Mouse (Mus musculus) limb, embryonic 12.5 days (tissue): ENCODE data around the gene Abtb2. TPM values are rescaled to one million over a fixed set of nuclear protein-coding genes. Genes with fewer than 3 reads are reported as not detected.

ENCODE experiments used
- ATAC-seq: fragments of 200-750 bp; cut with Nextera tagmentation; 2 replicates; pipeline ENCODE4 v1.8.0; 2017; ENCODE audit warnings: low read depth, moderate TSS enrichment; ENCODE audit not compliant: insufficient number of reproducible peaks, insufficient read depth, low FRiP score, low TSS enrichment
- H3K27ac ChIP-seq: fragments of 300-500 bp; sonication (generic); 2 replicates; pipeline ENCODE4 v1.5.1; 2016; ENCODE audit warnings: mild to moderate bottlenecking, moderate library complexity
- H3K27me3 ChIP-seq: fragments of 300-500 bp; sonication (generic); 2 replicates; pipeline ENCODE4 v1.6.1; 2016; ENCODE audit warnings: mild to moderate bottlenecking, moderate library complexity
- H3K36me3 ChIP-seq: fragments of 300-500 bp; sonication (generic); 2 replicates; pipeline ENCODE4 v1.6.1; 2016; ENCODE audit warnings: mild to moderate bottlenecking, moderate library complexity
- H3K4me1 ChIP-seq: fragments of 300-500 bp; sonication (generic); replicated peaks from 2 replicates; pipeline ENCODE4 v1.6.1; 2016
- H3K4me2 ChIP-seq: fragments of 300-500 bp; sonication (generic); 2 replicates; pipeline ENCODE4 v1.6.1; 2016; ENCODE audit warnings: mild to moderate bottlenecking, moderate library complexity
- H3K4me3 ChIP-seq: fragments of 300-500 bp; sonication (generic); replicated peaks from 2 replicates; pipeline ENCODE4 v1.5.1; 2016; ENCODE audit warnings: mild to moderate bottlenecking
- H3K9ac ChIP-seq: fragments of 300-500 bp; sonication (generic); replicated peaks from 2 replicates; pipeline ENCODE4 v1.6.1; 2016; ENCODE audit warnings: mild to moderate bottlenecking, moderate library complexity
- H3K9me3 ChIP-seq: fragments of 300-500 bp; sonication (generic); 2 replicates; pipeline ENCODE4 v1.6.1; 2016; ENCODE audit warnings: mild to moderate bottlenecking, moderate library complexity
- WGBS: fragments of 180-500 bp; shearing (Covaris S2); methylation state at CpG from one replicate; pipeline ENCODE4 v1.1.7; 2016; 5-methylcytosine and 5-hydroxymethylcytosine counted together
- polyA plus RNA-seq: library from polyadenylated mRNA; unstranded; fragments of >200 nt; fragmentation: Nextera tagmentation; extraction: Ambion mirVana; gene quantifications from 2 replicates; pipeline ENCODE4 v1.2.1, GENCODE M21; 2016

Gene Abtb2
- polyA plus RNA-seq, 1 experiment from 2014 or later: 19.6 TPM

DNA sequence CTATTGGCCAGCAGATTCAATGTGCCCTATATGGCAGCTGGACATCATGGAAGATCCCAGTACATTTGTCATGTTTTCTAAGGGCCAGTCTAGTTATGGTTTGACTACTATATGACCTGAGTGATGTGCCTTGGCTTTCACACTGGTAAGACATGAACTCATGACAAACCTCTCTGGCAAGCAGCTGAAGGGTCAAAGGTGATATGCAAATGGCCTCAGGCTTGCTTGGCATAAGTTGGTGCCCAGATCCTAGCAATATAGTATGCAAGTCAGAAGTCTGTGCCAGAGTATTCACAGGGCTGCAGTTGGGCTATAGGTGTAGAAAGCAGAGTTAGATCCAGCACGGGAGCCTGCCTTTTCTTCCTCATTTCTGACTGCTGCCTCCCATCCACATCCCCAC, 125.2 kb downstream of the Abtb2 start:
- 85% methylated on average over 1 of the region's 1 CpGs for WGBS
- ATAC-seq: no peak
- H3K27me3 ChIP-seq: no peaks in the 10 kb centered on the region
- no peak overlapping the region for H3K4me2 ChIP-seq
- H3K4me3 ChIP-seq: no peak overlapping the region
- no peak overlapping the region for H3K27ac ChIP-seq
- peaks cover 25% of the 10 kb centered on the region; the same call in 1 of the 2 replicates for H3K36me3 ChIP-seq
- H3K9me3 ChIP-seq: no peaks in the 10 kb centered on the region
- no peak overlapping the region for H3K9ac ChIP-seq
- peaks cover 33% of the 10 kb centered on the region for H3K4me1 ChIP-seq

DNA sequence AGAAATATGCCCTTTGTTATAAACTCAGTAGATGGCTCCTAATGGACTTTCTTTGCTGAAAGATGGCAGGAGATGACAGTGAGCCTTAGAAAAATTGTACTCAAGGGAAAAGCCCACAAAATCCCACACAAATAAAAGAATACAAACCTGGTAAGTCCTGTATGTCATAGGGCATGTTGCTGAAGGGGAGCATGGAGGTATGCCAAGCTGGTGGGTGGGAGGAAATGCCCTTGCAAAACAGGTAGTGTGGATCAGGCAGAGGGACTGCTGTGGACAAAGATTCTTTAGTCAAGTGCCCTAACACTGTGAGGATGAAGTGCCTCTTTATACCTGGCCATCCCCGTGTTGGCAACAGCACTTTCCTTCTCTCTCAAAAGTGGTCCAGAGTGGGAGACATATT, 126.7 kb downstream of the Abtb2 start:
- whole genome bisulfite sequencing: 94% methylated on average over 1 of the region's 1 CpGs
- no peak for ATAC-seq

DNA sequence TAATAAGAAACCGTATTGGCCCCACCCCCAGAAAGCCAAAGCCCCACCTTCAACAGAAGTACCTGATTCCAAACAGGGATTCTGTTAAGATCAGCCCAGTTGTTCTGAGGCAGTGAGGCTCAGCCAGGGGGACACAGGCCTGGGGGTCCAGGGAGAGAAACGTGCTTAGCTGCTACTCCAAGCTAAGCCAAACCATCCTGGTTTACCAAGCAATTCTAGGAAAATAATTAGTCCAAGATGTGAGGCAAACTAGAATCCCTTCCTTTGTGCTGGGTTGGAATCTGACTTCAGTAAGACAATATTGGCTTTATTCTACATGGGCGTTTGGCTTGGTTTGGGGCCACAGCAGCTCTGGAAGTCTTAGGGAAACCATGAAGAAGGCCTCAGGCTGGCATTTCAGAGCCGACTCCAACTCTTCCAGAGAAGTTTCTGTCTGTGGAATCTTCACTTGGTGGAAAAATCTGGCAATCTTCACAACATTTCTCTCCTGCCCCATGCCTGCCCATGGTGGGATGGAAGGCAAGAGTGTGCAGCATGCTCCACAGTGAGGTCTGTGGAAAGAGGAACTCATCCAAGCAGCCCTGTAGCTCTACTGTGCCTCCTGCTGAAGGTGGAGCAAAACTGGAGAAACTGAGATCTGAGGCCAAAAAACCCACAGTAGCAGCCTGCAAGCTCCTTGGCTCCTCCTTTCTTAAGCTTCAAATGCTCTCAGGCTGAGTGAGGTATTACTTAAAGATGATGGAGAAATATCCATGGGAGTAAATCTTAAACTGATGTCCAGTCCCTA, 128.9 kb downstream of the Abtb2 start:
- Histone ChIP-seq H3K4me1 (peaks cover 41% of the 10 kb centered on the region), H3K4me2 (no peak overlapping the region), H3K27ac (peak overlapping the region; percentile 82), H3K4me3 (no peak overlapping the region), H3K9ac (no peak overlapping the region), H3K9me3 (no peaks in the 10 kb centered on the region), H3K27me3 (no peaks in the 10 kb centered on the region), H3K36me3 (peaks cover 2% of the 10 kb centered on the region; the same call in 1 of the 2 replicates)
- ATAC-seq: no peak
- WGBS: 35% methylated on average over 4 of the region's 4 CpGs

More for the DNA sequence above, 126.7 kb downstream of the Abtb2 start:
- H3K27ac ChIP-seq: no peak overlapping the region
- no peaks in the 10 kb centered on the region for H3K9me3 ChIP-seq
- H3K4me2 ChIP-seq: no peak overlapping the region
- H3K4me3 ChIP-seq: no peak overlapping the region
- H3K36me3 ChIP-seq: peaks cover 21% of the 10 kb centered on the region; the same call in 1 of the 2 replicates
- no peaks in the 10 kb centered on the region for H3K27me3 ChIP-seq
- H3K4me1 ChIP-seq: peaks cover 36% of the 10 kb centered on the region
- no peak overlapping the region for H3K9ac ChIP-seq

DNA sequence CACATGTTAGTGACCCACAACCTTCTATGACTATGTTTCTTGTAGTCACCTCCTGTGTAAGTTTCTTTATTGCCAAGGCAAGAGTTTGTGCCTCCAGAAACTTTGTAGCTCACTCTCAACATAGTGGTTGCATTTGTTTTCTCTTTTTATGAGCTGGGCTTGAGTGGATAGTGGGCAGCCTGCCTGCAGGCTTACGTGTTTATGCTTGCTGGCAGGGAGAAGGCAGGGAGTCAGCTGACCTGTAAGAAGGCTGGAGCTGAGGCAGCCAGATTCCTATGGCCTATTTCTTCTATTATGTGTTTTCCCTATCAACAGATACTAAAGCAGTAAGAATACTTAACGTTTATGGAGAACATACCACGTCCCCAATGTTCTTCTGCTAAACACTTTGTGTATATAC, 130.1 kb downstream of the Abtb2 start:
- no peak overlapping the region for H3K4me3 ChIP-seq
- H3K27me3 ChIP-seq: no peaks in the 10 kb centered on the region
- no peaks in the 10 kb centered on the region for H3K9me3 ChIP-seq
- 54% methylated on average over 3 of the region's 3 CpGs for WGBS
- H3K9ac ChIP-seq: no peak overlapping the region
- H3K4me2 ChIP-seq: no peak overlapping the region
- H3K36me3 ChIP-seq: no peaks in the 10 kb centered on the region
- peak overlapping the region; percentile 82 for H3K27ac ChIP-seq
- peak; percentile 67 for ATAC-seq
- H3K4me1 ChIP-seq: peaks cover 41% of the 10 kb centered on the region

DNA sequence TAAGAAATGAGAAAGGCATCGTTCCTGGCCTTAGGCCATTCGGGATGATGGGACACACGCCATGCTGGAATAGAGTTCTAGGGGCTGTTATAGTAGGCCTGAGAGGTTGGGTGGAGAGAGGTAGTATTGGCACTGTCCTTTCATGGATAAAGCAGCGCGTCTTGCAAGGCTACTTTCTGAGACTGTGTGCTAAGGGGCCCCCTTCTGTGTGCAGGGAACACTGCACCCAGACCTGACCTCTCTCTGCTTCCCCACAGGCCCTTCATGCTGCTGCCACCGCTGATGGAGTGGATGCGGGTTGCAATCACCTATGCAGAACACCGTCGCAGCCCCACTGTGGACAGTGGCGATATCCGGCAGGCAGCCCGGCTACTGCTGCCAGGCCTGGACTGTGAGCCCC, 134.4 kb downstream of the Abtb2 start:
- no peak overlapping the region for H3K27ac ChIP-seq

DNA sequence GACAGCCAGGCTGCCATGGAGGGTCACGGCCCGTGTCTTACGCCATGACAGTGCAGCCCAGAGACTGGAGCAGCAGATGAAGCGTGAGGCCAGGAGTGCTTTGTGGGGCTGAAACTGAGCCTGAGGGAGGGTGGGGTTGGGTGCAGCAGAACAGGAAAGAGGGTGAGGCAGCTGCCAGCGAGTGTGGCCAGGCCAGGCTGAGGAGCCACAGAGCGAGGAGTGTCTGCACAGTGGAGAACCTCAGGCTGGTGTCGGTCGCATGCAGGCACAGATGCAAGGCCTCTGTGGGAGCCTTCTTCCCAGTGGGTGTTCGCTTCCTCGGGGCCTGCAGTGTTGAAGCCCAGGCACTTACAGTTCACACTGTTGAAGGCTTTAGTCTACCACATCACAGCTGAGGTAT, 137.2 kb downstream of the Abtb2 start:
- H3K4me3 ChIP-seq: no peak overlapping the region
- H3K9ac ChIP-seq: no peak overlapping the region
- H3K4me1 ChIP-seq: peaks cover 48% of the 10 kb centered on the region
- H3K27me3 ChIP-seq: no peaks in the 10 kb centered on the region
- no peak for ATAC-seq
- no peaks in the 10 kb centered on the region for H3K9me3 ChIP-seq
- H3K27ac ChIP-seq: no peak overlapping the region
- H3K4me2 ChIP-seq: no peak overlapping the region
- peaks cover 61% of the 10 kb centered on the region for H3K36me3 ChIP-seq
- WGBS: 82% methylated on average over 10 of the region's 10 CpGs

More for the DNA sequence above, 134.4 kb downstream of the Abtb2 start:
- 77% methylated on average over 12 of the region's 12 CpGs for WGBS
- H3K4me2 ChIP-seq: no peak overlapping the region
- peaks cover 36% of the 10 kb centered on the region for H3K36me3 ChIP-seq
- no peaks in the 10 kb centered on the region for H3K9me3 ChIP-seq
- no peak overlapping the region for H3K9ac ChIP-seq
- H3K4me3 ChIP-seq: no peak overlapping the region
- peaks cover 44% of the 10 kb centered on the region for H3K4me1 ChIP-seq
- no peaks in the 10 kb centered on the region for H3K27me3 ChIP-seq
- ATAC-seq: no peak

DNA sequence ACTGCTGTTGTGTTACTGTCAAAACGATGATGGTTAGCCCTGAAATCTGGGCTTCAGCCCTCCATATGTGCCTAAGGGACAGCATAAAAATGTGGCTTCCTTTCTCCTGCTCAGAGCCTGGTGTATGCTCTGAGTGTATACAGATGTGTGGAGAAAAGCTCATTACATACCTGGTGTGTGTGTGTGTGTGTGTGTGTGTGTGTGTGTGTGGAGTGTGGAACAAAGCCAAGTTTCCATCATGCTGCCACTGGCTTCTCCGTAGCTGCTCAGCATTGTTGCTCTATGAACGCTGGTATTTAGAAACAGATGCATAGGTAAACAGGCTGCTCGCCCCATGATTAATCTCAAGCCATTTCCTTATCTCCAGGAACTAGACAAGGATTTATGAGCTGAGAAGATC, 137.8 kb downstream of the Abtb2 start:
- H3K9ac ChIP-seq: no peak overlapping the region
- no peaks in the 10 kb centered on the region for H3K27me3 ChIP-seq
- no peak for ATAC-seq
- H3K4me1 ChIP-seq: peaks cover 48% of the 10 kb centered on the region
- no peak overlapping the region for H3K27ac ChIP-seq
- peaks cover 66% of the 10 kb centered on the region for H3K36me3 ChIP-seq
- H3K4me3 ChIP-seq: no peak overlapping the region
- H3K4me2 ChIP-seq: no peak overlapping the region
- 64% methylated on average over 4 of the region's 4 CpGs for WGBS
- H3K9me3 ChIP-seq: no peaks in the 10 kb centered on the region

DNA sequence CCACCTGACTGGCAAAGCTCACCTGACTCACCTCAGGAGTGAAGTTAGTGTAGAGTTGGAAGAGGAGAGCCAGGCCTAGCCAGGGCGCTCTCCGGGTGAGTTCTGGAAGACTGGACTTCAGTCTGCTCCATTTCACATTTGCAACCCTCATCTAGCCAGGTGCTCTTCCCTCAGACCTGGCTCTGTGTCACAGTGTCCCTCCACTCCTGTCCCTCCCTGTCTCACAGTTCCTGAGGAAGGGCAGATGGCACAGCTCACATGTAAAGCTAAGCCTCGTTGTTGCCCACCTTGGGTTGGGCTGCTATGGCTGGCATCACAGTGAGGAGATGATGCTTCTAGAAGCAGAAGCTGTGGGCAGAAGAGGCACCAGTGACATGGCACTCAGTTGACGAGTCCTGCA, 139.7 kb downstream of the Abtb2 start:
- Histone ChIP-seq H3K9ac (no peak overlapping the region), H3K36me3 (peaks cover 86% of the 10 kb centered on the region), H3K4me1 (peaks cover 37% of the 10 kb centered on the region), H3K27ac (peak overlapping the region; percentile 80), H3K9me3 (no peaks in the 10 kb centered on the region), H3K27me3 (no peaks in the 10 kb centered on the region), H3K4me3 (no peak overlapping the region), H3K4me2 (0 out of 2 replicates have a peak overlapping the region, but pooled peaks have one; percentile 1)
- 0 out of 2 replicates have a peak, but pooled peaks have one; percentile 10 for ATAC-seq
- WGBS: 74% methylated on average over 4 of the region's 4 CpGs

DNA sequence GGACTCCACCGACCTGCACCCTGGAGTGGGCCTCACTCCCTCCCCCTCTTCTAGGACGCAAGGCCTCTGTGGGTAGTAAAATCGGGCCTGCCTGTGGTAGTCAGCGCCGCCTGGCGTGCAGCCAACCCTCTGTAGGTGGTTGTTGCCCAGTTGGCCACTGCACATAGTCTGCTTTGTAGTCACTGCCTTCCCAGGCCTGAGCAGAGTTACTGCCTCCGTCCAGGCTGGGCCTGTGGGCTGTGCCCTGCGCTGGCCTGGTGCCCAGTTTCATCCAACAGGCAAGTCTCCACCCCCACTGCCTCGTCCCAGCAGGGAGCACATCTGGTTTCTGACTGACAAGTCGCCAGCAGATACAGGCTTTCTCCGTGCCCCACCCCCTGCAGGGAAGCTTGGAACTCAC, 140.1 kb downstream of the Abtb2 start:
- Histone ChIP-seq H3K9ac (no peak overlapping the region), H3K27me3 (no peaks in the 10 kb centered on the region), H3K36me3 (peaks cover 90% of the 10 kb centered on the region), H3K27ac (peak overlapping the region; percentile 80), H3K9me3 (no peaks in the 10 kb centered on the region), H3K4me3 (no peak overlapping the region), H3K4me2 (0 out of 2 replicates have a peak overlapping the region, but pooled peaks have one; percentile 1), H3K4me1 (peaks cover 37% of the 10 kb centered on the region)
- ATAC-seq: peak; percentile 86
- WGBS: 14% methylated on average over 11 of the region's 11 CpGs

DNA sequence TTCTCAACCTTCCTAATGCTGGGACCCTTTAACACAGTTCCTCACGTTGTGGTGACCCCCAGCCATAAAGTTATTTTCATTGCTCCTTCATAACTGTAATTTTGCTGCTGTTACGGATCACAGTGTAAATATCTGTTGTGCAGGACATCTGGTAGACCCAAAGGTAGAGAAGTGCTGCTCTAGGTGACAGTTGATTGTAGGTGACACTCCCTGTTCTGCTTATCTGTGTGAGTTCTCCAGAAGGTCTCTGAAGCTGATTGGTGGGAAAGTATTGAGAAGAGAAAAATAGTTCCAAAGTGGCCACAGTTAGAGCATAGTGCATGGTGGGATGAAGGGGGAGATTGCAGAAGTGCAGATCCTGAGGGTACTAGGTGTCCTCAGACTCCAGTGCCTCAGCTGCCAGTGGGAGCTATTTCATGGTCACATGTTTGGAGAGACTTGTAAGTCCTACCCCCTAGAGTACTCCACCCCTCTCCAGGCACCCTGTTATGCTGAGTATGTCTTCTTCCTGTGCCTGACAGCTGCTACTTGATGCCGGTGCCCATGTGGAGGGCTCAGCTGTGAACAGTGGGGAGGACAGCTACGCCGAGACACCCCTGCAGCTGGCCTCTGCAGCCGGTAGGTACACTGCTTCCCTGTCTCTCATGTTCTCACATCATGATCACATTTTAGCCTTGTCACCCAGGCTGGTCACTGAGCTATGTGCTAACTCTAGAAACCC, 141.1 kb downstream of the Abtb2 start:
- H3K4me1 ChIP-seq: peaks cover 37% of the 10 kb centered on the region
- H3K36me3 ChIP-seq: peaks cover 92% of the 10 kb centered on the region
- no peak overlapping the region for H3K4me2 ChIP-seq
- H3K9me3 ChIP-seq: no peaks in the 10 kb centered on the region
- no peaks in the 10 kb centered on the region for H3K27me3 ChIP-seq
- no peak overlapping the region for H3K4me3 ChIP-seq
- H3K27ac ChIP-seq: no peak overlapping the region; the same call in 1 of the 2 replicates
- 83% methylated on average over 6 of the region's 6 CpGs for WGBS
- ATAC-seq: no peak
- H3K9ac ChIP-seq: no peak overlapping the region

DNA sequence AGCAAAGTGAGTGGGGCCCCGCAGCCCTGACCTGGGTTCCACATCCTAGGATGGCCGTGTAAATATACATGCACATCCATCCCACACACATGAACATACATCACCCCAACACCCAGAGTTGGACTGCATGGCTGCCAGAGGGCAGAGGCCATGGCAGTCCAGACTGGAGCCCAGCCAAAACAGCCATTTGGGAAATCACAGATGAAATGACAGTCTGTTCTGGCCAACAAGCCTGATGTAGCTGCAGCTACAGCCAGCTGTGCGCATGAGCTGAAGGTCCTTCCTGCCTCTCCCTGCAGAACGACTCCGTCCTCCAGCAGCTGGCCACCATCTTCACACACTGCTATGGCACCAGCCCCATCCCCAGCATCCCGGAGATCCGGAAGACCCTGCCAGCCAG, 144.7 kb downstream of the Abtb2 start:
- Histone ChIP-seq H3K27me3 (no peaks in the 10 kb centered on the region), H3K4me1 (peaks cover 17% of the 10 kb centered on the region), H3K4me3 (no peak overlapping the region), H3K9me3 (no peaks in the 10 kb centered on the region), H3K4me2 (no peak overlapping the region), H3K27ac (no peak overlapping the region; the same call in 1 of the 2 replicates), H3K36me3 (peaks cover 96% of the 10 kb centered on the region), H3K9ac (no peak overlapping the region)
- no peak for ATAC-seq
- 94% methylated on average over 7 of the region's 7 CpGs for WGBS
